Mouse (Mus musculus) C3H10T1/2 (cell line): ENCODE measurements around the gene Stk10. TPM values are rescaled to one million over a fixed set of nuclear protein-coding genes. Genes with fewer than 3 reads are reported as not detected.

Experiments
- polyA plus RNA-seq, 2 experiments: library from polyadenylated mRNA; unstranded; fragments of >200 nt; fragmentation: generic; extraction: Trizol; gene quantifications; one replicate each; pipeline ENCODE4 v1.2.1; 2012; ENCODE audit warnings: missing spikeins in 2 of 2

Gene Stk10
- polyA plus RNA-seq, result 1 to 10 TPM; 1.9 to 7.0 TPM

GRCm38 (mm10) chr11:32532765-32533481, at the start of gene Stk10:
Gene Stk10 (plus strand): TSS chr11:32533305.

GRCm38 (mm10) chr11:32531871-32532764, 987 bp upstream of the Stk10 start, which contains the start of gene Efcab9:
Gene Efcab9 (minus strand): TSS chr11:32532081.

GRCm38 (mm10) chr11:32642249-32642876, 109.3 kb downstream of the Stk10 start, which contains the start of gene Fbxw11:
Gene Fbxw11 (plus strand): TSS chr11:32642724.

Other genes with a start within 250 kb of the Stk10 start
- 1 to 10 TPM in 1 of 2 experiments, under 1 TPM in 1; 0.85 to 5.6 TPM for gene Hba-a1, start 249.8 kb upstream of the Stk10 start, polyA plus RNA-seq
- gene Hbq1b, start 246.3 kb upstream of the Stk10 start, polyA plus RNA-seq, result not detected
- gene Hba-a2, start 236.8 kb upstream of the Stk10 start, polyA plus RNA-seq, result under 1 TPM in 1 of 2 experiments, not detected in 1; 0.39 TPM
- gene Hbq1a, start 233.2 kb upstream of the Stk10 start, polyA plus RNA-seq, result not detected
- gene Sh3pxd2b, start 185.5 kb upstream of the Stk10 start, polyA plus RNA-seq, result 10 to 100 TPM in 1 of 2 experiments, 1 to 10 TPM in 1; 9.7 to 47.5 TPM
- gene Ubtd2, start 77.9 kb upstream of the Stk10 start, polyA plus RNA-seq, result 10 to 100 TPM in 1 of 2 experiments, 1 to 10 TPM in 1; 2.9 to 26.7 TPM
- under 1 TPM; 0.05 to 0.12 TPM for gene Efcab9, start 1.2 kb upstream of the Stk10 start, polyA plus RNA-seq
- gene Fbxw11, start 109.4 kb downstream of the Stk10 start, polyA plus RNA-seq, result 10 to 100 TPM in 1 of 2 experiments, 1 to 10 TPM in 1; 6.6 to 39.2 TPM